Mouse (Mus musculus): ENCODE data around the gene Calm2. TPM values are rescaled to one million over a fixed set of nuclear protein-coding genes. Genes with fewer than 3 reads are reported as not detected.

The Calm2 gene
- total RNA-seq, 2 experiments from 2014 or later, result 380 to 407 TPM

- DNase-seq, result no peak
Observed at GRCm38 (mm10) chr17:87402444-87402843, 44.3 kb downstream of the Calm2 start.

DNA sequence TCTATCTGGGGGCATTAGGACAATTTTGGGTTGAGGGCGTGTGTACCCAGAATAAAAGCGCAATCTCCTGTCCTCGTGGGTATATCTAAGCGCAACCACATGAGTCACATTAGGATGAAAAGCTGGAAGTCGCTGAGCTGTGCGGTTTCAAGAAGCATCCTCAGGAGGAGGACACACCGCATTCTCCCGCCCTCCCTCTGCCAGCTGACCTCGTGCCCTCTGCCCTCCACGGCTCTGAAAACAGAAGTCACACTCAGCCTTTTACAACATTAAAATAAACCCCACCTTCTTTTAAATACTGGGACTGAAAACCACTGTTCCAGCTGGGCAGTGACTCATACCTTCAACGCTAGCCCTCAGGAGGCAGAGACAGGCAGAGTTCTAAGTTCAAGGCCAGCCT is 49.6 kb downstream of the Calm2 start:
- DNase-seq, result no peak

GRCm38 (mm10) chr17:87391242-87391641 is 55.5 kb downstream of the Calm2 start:
- peak; percentile 34 for DNase-seq

GRCm38 (mm10) chr17:87387068-87387467 is 59.7 kb downstream of the Calm2 start:
- DNase-seq, result peak; percentile 65

GRCm38 (mm10) chr17:87385835-87386234 is 60.9 kb downstream of the Calm2 start:
- DNase-seq, result no peak

Other genes starting within 250 kb of the Calm2 start
- 100 to 1,000 TPM; 124 to 155 TPM for gene Mcfd2, start 181.0 kb downstream of the Calm2 start, total RNA-seq (2021)
- 10 to 100 TPM; 11.7 to 13.7 TPM for gene Ttc7, start 164.0 kb downstream of the Calm2 start, total RNA-seq (2021)
- gene Stpg4, start 19.2 kb downstream of the Calm2 start, total RNA-seq (2021), result not detected
- 1 to 10 TPM in 1 of 2 experiments, under 1 TPM in 1; 0.45 to 1.2 TPM for gene Epcam, start 189.0 kb upstream of the Calm2 start, total RNA-seq (2021)
- gene Msh2, start 225.4 kb upstream of the Calm2 start, total RNA-seq (2021), result 10 to 100 TPM; 24.2 to 33.2 TPM